Mouse (Mus musculus): Measurements from ENCODE around the gene Wdr90. TPM values are rescaled to one million over a fixed set of nuclear protein-coding genes. Genes with fewer than 3 reads are reported as not detected.

Gene Wdr90
- polyA plus RNA-seq, 1 experiment = 34.5 TPM

DNA sequence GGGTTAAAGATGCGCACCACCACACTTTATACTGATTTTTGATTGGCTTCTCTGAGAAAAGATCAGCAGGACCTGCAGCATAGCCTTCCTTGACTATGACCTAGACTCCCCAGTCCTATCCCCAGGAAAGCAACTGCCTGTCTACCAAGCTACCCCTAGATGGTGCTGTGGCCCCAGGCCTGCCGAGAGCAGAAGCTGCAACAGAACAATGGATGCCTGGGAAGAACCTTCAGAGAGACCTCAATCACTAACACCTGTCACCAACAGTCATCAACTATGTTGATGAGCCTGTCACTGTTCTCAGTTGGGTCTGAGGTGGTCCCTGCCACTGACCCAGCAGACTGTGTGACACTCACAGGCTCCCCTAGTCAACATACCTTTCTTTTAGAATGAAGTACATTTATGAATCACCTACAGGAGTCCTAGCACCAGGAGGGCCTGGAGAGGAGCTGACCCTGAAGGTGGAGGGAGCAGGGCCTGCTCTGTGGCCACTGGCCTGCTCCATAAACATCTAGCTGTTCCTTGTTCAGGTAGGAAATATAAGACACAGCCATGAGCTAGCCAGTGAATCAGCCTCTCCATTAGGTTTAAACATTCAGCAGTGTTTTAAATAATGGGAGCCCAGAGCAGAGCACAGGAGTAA, 32.8 kb upstream of the Wdr90 start:
- no peak overlapping the region for H3K4me3 ChIP-seq (ENCODE audit: extremely low read depth, insufficient read depth, insufficient read length)
- TF ChIP-seq CTCF (IDR thresholded peaks at IDR 0.05; ENCODE audit: extremely low read depth, insufficient read depth, insufficient read length, insufficient replicate concordance) (peak; percentile 96; the same call in 1 of the 2 replicates), POLR2A (IDR thresholded peaks at IDR 0.05; ENCODE audit: low read depth, low read length) (no peak)
- H3K27me3 ChIP-seq (ENCODE audit: control insufficient read depth, insufficient read depth, low read length) = no peaks in the 10 kb centered on the region
- peaks cover 4% of the 10 kb centered on the region for H3K36me3 ChIP-seq (ENCODE audit: control insufficient read depth, insufficient read depth, low read length)
- no peak overlapping the region for H3K27ac ChIP-seq (ENCODE audit: insufficient read depth, low read length)
- WGBS = 43% methylated on average over 2 of the region's 2 CpGs
- H3K4me1 ChIP-seq (ENCODE audit: control insufficient read depth, insufficient read depth, insufficient read length) = 0 out of 2 replicates have a peak, but pooled peaks cover 4% of the 10 kb centered on the region
- peak; percentile 44 to 70 for DNase-seq (ENCODE audit: low read depth in 1 of 2, low spot score in 2 of 2)

DNA sequence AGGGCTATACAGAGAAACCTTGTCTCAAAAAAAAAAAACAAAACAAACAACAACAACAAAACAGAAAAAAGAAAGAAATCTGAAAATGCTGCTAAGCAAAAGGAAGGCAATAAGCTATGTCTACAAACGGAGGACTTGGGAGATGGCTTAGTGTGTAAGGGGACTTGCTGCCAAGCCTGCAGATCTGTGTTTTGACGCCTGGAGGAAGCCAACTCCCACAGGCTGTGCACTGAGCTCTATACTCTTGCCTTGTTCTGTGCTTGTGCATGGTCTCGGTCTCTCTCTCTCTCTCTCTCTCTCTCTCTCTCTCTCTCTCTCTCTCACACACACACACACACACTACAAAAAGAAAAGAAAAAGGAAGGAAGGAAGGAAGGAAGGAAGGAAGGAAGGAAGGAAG, 27.5 kb upstream of the Wdr90 start:
- Histone ChIP-seq H3K4me1 (ENCODE audit: control insufficient read depth, insufficient read depth, insufficient read length) (no peaks in the 10 kb centered on the region), H3K4me3 (ENCODE audit: extremely low read depth, insufficient read depth, insufficient read length) (no peak overlapping the region), H3K27ac (ENCODE audit: insufficient read depth, low read length) (no peak overlapping the region), H3K36me3 (ENCODE audit: control insufficient read depth, insufficient read depth, low read length) (peaks cover 15% of the 10 kb centered on the region), H3K27me3 (ENCODE audit: control insufficient read depth, insufficient read depth, low read length) (no peaks in the 10 kb centered on the region)
- no peak for DNase-seq (ENCODE audit: low read depth in 1 of 2, low spot score in 2 of 2)
- TF ChIP-seq CTCF (IDR thresholded peaks at IDR 0.05; ENCODE audit: extremely low read depth, insufficient read depth, insufficient read length, insufficient replicate concordance) = no peak
- WGBS = 88% methylated on average over 3 of the region's 3 CpGs

- Histone ChIP-seq H3K4me1 (ENCODE audit: control insufficient read depth, insufficient read depth, insufficient read length) (no peaks in the 10 kb centered on the region), H3K27ac (ENCODE audit: insufficient read depth, low read length) (no peak overlapping the region), H3K27me3 (ENCODE audit: control insufficient read depth, insufficient read depth, low read length) (no peaks in the 10 kb centered on the region), H3K4me3 (ENCODE audit: extremely low read depth, insufficient read depth, insufficient read length) (no peak overlapping the region), H3K36me3 (ENCODE audit: control insufficient read depth, insufficient read depth, low read length) (peaks cover 21% of the 10 kb centered on the region)
- 88% methylated on average over 10 of the region's 10 CpGs for WGBS
- no peak for DNase-seq (ENCODE audit: low read depth in 1 of 2, low spot score in 2 of 2)
- no peak for TF ChIP-seq CTCF (IDR thresholded peaks at IDR 0.05; ENCODE audit: extremely low read depth, insufficient read depth, insufficient read length, insufficient replicate concordance)
- TF ChIP-seq POLR2A (IDR thresholded peaks at IDR 0.05; ENCODE audit: low read depth, low read length) = no peak
Measured at GRCm38 (mm10) chr17:25887467-25887866, 26.2 kb upstream of the Wdr90 start.

DNA sequence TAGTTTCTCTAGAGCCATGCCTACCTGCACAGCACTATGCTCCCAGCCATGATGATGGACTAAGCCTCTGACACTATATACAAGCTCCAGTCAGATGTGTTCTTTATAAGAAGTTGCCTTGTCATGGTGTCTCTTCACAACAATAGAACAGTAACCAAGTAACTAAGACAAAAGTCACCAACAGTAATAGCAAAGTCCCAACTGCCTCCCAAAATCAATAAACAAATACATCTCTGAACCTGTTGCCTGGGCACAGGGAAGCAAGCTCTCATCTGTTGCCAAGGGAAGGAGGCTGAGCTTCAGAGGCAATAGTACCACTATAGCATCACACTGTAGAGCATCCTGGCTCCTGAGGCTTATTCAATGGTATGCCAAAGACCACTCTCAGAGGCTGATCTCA, 25.5 kb upstream of the Wdr90 start:
- Histone ChIP-seq H3K27me3 (ENCODE audit: control insufficient read depth, insufficient read depth, low read length) (no peaks in the 10 kb centered on the region), H3K27ac (ENCODE audit: insufficient read depth, low read length) (no peak overlapping the region), H3K36me3 (ENCODE audit: control insufficient read depth, insufficient read depth, low read length) (peaks cover 23% of the 10 kb centered on the region), H3K4me3 (ENCODE audit: extremely low read depth, insufficient read depth, insufficient read length) (no peak overlapping the region), H3K4me1 (ENCODE audit: control insufficient read depth, insufficient read depth, insufficient read length) (no peaks in the 10 kb centered on the region)
- TF ChIP-seq POLR2A (IDR thresholded peaks at IDR 0.05; ENCODE audit: low read depth, low read length) = no peak
- TF ChIP-seq CTCF (IDR thresholded peaks at IDR 0.05; ENCODE audit: extremely low read depth, insufficient read depth, insufficient read length, insufficient replicate concordance) = no peak
- DNase-seq (ENCODE audit: low read depth in 1 of 2, low spot score in 2 of 2) = no peak

GRCm38 (mm10) chr17:25885636-25886035, 24.3 kb upstream of the Wdr90 start:
- peaks cover 23% of the 10 kb centered on the region for H3K36me3 ChIP-seq (ENCODE audit: control insufficient read depth, insufficient read depth, low read length)
- peak; percentile 26; the same call in 1 of the 2 replicates for TF ChIP-seq CTCF (IDR thresholded peaks at IDR 0.05; ENCODE audit: extremely low read depth, insufficient read depth, insufficient read length, insufficient replicate concordance)
- TF ChIP-seq POLR2A (IDR thresholded peaks at IDR 0.05; ENCODE audit: low read depth, low read length) = no peak
- H3K4me3 ChIP-seq (ENCODE audit: extremely low read depth, insufficient read depth, insufficient read length) = no peak overlapping the region
- no peaks in the 10 kb centered on the region for H3K27me3 ChIP-seq (ENCODE audit: control insufficient read depth, insufficient read depth, low read length)
- DNase-seq (ENCODE audit: low read depth in 1 of 2, low spot score in 2 of 2) = no peak
- WGBS = 61% methylated on average over 4 of the region's 4 CpGs
- H3K4me1 ChIP-seq (ENCODE audit: control insufficient read depth, insufficient read depth, insufficient read length) = no peaks in the 10 kb centered on the region
- no peak overlapping the region for H3K27ac ChIP-seq (ENCODE audit: insufficient read depth, low read length)

GRCm38 (mm10) chr17:25883824-25884223, 22.5 kb upstream of the Wdr90 start:
- DNase-seq (ENCODE audit: low read depth in 1 of 2, low spot score in 2 of 2) = no peak
- H3K4me1 ChIP-seq (ENCODE audit: control insufficient read depth, insufficient read depth, insufficient read length) = no peaks in the 10 kb centered on the region
- H3K27ac ChIP-seq (ENCODE audit: insufficient read depth, low read length) = no peak overlapping the region
- 92% methylated on average over 3 of the region's 3 CpGs for whole genome bisulfite sequencing
- TF ChIP-seq CTCF (IDR thresholded peaks at IDR 0.05; ENCODE audit: extremely low read depth, insufficient read depth, insufficient read length, insufficient replicate concordance) (no peak), POLR2A (IDR thresholded peaks at IDR 0.05; ENCODE audit: low read depth, low read length) (no peak)
- no peak overlapping the region for H3K4me3 ChIP-seq (ENCODE audit: extremely low read depth, insufficient read depth, insufficient read length)
- H3K27me3 ChIP-seq (ENCODE audit: control insufficient read depth, insufficient read depth, low read length) = no peaks in the 10 kb centered on the region
- H3K36me3 ChIP-seq (ENCODE audit: control insufficient read depth, insufficient read depth, low read length) = peaks cover 19% of the 10 kb centered on the region

DNA sequence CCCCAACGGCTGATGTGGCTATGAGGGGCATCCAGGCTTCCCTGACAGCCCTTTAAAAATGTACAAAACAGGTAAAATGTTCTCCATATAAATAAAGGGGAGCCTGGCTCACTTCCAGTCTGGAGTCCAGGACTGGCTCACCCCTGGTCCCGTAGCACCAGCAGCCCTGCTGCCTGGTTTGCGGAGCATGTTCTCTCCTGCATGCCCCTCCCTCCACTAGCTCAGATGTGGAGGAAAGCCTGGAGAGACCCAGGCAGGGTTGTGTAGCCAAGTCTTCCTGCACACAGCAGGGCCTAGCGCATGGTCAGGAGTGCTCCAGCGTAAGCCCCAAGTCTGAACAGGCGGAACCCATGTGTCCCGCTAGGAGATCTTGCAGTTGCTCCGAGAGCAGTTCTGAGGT, 22.0 kb upstream of the Wdr90 start:
- no peak for DNase-seq (ENCODE audit: low read depth in 1 of 2, low spot score in 2 of 2)
- Histone ChIP-seq H3K4me3 (ENCODE audit: extremely low read depth, insufficient read depth, insufficient read length) (no peak overlapping the region), H3K4me1 (ENCODE audit: control insufficient read depth, insufficient read depth, insufficient read length) (no peaks in the 10 kb centered on the region), H3K27ac (ENCODE audit: insufficient read depth, low read length) (no peak overlapping the region), H3K27me3 (ENCODE audit: control insufficient read depth, insufficient read depth, low read length) (no peaks in the 10 kb centered on the region), H3K36me3 (ENCODE audit: control insufficient read depth, insufficient read depth, low read length) (peaks cover 20% of the 10 kb centered on the region)
- TF ChIP-seq POLR2A (IDR thresholded peaks at IDR 0.05; ENCODE audit: low read depth, low read length) = no peak
- no peak for TF ChIP-seq CTCF (IDR thresholded peaks at IDR 0.05; ENCODE audit: extremely low read depth, insufficient read depth, insufficient read length, insufficient replicate concordance)
- WGBS = 97% methylated on average over 8 of the region's 8 CpGs
